9 mouse cellular contexts compared by ENCODE assay signal in genomic region chr17:74903411-74904331, GRCm38 (mm10).
DNase-seq lines count a peak whose midpoint lies in the region; ATAC-seq lines count a peak whose summit lies in the region.
"Had no signal": no experiment of that assay in that cellular context is flagged by ENCODE, and none has a peak within 500 bp of the region (broad histone marks: within the 10 kb centered on the region; RNA-seq: fewer than 3 reads in every experiment).

No protein-coding gene starts in this region.

- no peaks in the 10 kb centered on the region for H3K27me3 ChIP-seq in forebrain, embryonic 12.5 days
- H3K27me3 ChIP-seq in forebrain, embryonic 16.5 days (replicated peaks; ENCODE audit: control insufficient read depth, insufficient read depth, low read length): no peaks in the 10 kb centered on the region
- H3K27me3 ChIP-seq in liver, embryonic 13.5 days: no peaks in the 10 kb centered on the region
- H3K27me3 ChIP-seq: hindbrain, embryonic 15.5 days had no signal

- DNase-seq in thymus, postnatal 10 days (ENCODE audit: low spot score in 2 of 2): peak; percentile 7 to 19
- DNase-seq in thymus, adult 18-20 months: no peak
- no peak for DNase-seq in liver, embryonic 13.5 days
- no peak for DNase-seq in MN1 (ENCODE audit: low spot score)
- DNase-seq in kidney, adult 9 months: no peak
- no peak for DNase-seq in gastrocnemius, adult 8-10 months (ENCODE audit: low spot score in 2 of 2)

- peaks cover 10% of the 10 kb centered on the region for H3K4me1 ChIP-seq in forebrain, embryonic 12.5 days
- H3K4me1 ChIP-seq in forebrain, embryonic 16.5 days (replicated peaks; ENCODE audit: control insufficient read depth, insufficient read depth, low read length): peaks cover 6% of the 10 kb centered on the region
- H3K4me1 ChIP-seq in liver, embryonic 13.5 days (replicated peaks): 0 out of 2 replicates have a peak, but pooled peaks cover 7% of the 10 kb centered on the region
- H3K4me1 ChIP-seq: hindbrain, embryonic 15.5 days had no signal

- no peaks in the 10 kb centered on the region for H3K36me3 ChIP-seq in forebrain, embryonic 12.5 days (replicated peaks)
- H3K36me3 ChIP-seq in forebrain, embryonic 16.5 days (ENCODE audit: control insufficient read depth, insufficient read depth): no peaks in the 10 kb centered on the region
- H3K36me3 ChIP-seq in liver, embryonic 13.5 days: no peaks in the 10 kb centered on the region
- H3K36me3 ChIP-seq: hindbrain, embryonic 15.5 days had no signal

- no peak overlapping the region for H3K9ac ChIP-seq in forebrain, embryonic 12.5 days
- H3K9ac ChIP-seq in forebrain, embryonic 16.5 days (replicated peaks; ENCODE audit: low read depth, low read length): no peak overlapping the region
- no peak overlapping the region for H3K9ac ChIP-seq in liver, embryonic 13.5 days
- H3K9ac ChIP-seq: hindbrain, embryonic 15.5 days had no signal

- no peak overlapping the region for H3K4me3 ChIP-seq in forebrain, embryonic 12.5 days (replicated peaks)
- H3K4me3 ChIP-seq in forebrain, embryonic 16.5 days (replicated peaks; ENCODE audit: low read length): no peak overlapping the region
- no peak overlapping the region for H3K4me3 ChIP-seq in liver, embryonic 13.5 days (replicated peaks)
- H3K4me3 ChIP-seq: hindbrain, embryonic 15.5 days had no signal

- H3K9me3 ChIP-seq in forebrain, embryonic 12.5 days: 0 out of 2 replicates have a peak, but pooled peaks cover 4% of the 10 kb centered on the region
- no peaks in the 10 kb centered on the region for H3K9me3 ChIP-seq in forebrain, embryonic 16.5 days (ENCODE audit: control insufficient read depth, low read length)
- H3K9me3 ChIP-seq in liver, embryonic 13.5 days (replicated peaks): peaks cover 7% of the 10 kb centered on the region; the same call in 1 of the 2 replicates
- H3K9me3 ChIP-seq: hindbrain, embryonic 15.5 days had no signal

- no peak overlapping the region for H3K27ac ChIP-seq in forebrain, embryonic 12.5 days
- H3K27ac ChIP-seq in forebrain, embryonic 16.5 days (ENCODE audit: low read length): no peak overlapping the region
- no peak overlapping the region for H3K27ac ChIP-seq in liver, embryonic 13.5 days
- H3K27ac ChIP-seq: hindbrain, embryonic 15.5 days had no signal

- WGBS in forebrain, embryonic 12.5 days: 61% methylated on average over 16 of the region's 16 CpGs
- WGBS in forebrain, embryonic 16.5 days: 33% methylated on average over 16 of the region's 16 CpGs
- WGBS in liver, embryonic 13.5 days (ENCODE audit: insufficient replicate concordance): 61% methylated on average over 16 of the region's 16 CpGs

- no peak overlapping the region for H3K4me2 ChIP-seq in forebrain, embryonic 12.5 days
- H3K4me2 ChIP-seq in forebrain, embryonic 16.5 days (ENCODE audit: low read length): no peak overlapping the region
- H3K4me2 ChIP-seq in liver, embryonic 13.5 days: no peak overlapping the region
- H3K4me2 ChIP-seq: hindbrain, embryonic 15.5 days had no signal

- peak; percentile 36; the same call in 1 of the 2 replicates for ATAC-seq in forebrain, embryonic 12.5 days (ENCODE audit: low FRiP score)
- no peak for ATAC-seq in forebrain, embryonic 16.5 days
- ATAC-seq in liver, embryonic 13.5 days (ENCODE audit: low read depth): peak; percentile 48

Comparison
In these comparisons a context has a peak if more than half of its experiments do, and no peak if none do; other contexts are left out.
1. DNase-seq: peak in thymus, postnatal 10 days (2 of 2); none in thymus, adult 18-20 months (0 of 2), liver, embryonic 13.5 days (single experiment), MN1 (single experiment), kidney, adult 9 months (single experiment) and gastrocnemius, adult 8-10 months (0 of 2).